Mouse (Mus musculus): ENCODE measurements at regions not wholly inside any gene's neighbourhood (a gene's known extent, or its start where the extent isn't known, plus 50 kb on each side); places are given as distances from the start of the nearest gene placed in this dataset.

DNA sequence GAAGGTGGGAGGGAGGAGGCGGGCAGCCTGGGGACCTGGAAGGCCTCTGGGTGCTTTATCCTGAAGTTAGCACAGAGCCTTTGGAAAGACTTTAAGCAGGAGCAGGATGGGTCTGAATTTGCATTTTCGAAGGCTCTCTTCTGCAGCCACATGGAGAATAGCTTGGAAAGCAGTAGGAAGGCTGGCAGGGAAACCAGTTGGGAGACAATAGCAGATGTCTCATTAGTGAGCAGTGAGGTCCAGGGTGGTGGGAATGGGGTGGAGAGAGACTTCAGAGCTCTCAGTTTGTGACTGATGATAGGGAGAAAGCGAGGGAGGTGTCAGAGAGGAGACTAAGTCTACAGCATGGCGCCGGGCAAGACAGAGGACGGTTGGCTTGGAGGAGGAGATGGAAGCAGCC lies 199.1 kb downstream of the Cbln1 start:
- no peak for DNase-seq (ENCODE audit: low spot score)

DNA sequence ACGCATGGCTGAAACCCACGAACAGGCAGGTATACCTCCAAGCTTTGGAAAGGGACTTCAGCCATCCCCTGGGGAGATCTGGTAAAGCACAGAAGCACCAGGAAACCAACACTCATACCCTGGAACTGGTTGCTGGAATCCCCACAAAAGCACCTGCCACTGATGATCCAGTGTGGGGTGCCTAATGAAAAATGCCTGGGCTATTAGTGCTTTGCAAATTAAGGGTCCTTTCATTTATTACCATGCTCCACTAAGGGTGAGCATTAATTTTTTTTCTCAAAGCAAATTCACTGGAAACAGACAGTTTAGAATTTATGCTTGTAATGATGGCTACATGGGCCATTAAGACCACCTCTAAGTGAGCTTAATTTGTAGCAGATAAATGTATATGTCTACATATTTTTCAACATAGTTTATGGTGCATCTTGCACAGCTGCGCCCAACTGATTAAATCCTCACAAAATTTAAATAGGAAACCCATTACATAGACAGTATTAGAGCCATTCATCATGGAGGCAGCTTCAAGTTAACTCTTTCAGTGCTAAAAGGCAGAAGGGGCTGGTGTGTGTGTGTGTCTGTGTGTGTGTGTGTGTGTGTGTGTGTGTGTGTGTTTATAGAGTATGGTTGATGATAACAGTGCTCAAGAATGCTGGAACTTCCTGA lies 201.8 kb downstream of the Cbln1 start:
- no peak for DNase-seq (ENCODE audit: low spot score)

DNA sequence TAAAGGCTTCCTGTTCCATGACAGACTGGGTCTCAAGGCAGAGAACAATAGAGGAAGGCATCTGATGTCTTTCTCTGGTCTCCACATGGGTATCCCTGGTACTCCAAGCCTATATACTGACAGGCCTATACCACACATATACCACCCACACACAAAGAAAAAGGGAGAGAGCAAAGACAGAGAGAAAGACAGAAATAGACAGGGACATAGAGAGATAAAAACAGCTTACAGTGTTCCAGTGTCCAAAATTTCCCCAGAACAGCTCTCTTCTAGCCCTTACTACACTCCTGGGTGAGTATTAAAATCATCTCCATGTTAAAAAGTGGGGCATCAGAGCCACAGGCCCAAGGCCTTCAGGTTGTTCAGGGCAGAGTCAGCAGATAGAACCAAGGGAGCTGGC lies 204.2 kb downstream of the Cbln1 start:
- no peak for DNase-seq (ENCODE audit: low spot score)

DNA sequence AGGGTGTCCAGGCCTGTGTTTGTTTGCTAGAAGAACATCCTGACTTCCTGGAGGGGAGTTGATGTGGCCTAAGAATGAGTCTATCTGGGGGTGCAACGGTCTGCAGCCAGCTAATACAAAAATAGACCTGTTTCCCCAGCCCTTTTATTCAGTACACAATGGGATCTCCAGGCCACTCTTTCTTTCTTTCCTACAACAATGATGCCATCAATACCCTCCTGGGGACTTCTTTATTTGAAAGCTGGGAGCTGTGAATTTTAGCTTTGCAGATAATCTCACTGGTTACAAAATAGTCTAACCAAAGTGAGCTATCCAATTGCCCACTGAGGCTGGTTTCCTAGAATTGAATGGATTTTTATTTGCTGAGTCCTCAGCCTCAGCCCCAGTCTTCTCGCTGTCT lies 207.4 kb downstream of the Cbln1 start:
- no peak for DNase-seq (ENCODE audit: low spot score)

DNA sequence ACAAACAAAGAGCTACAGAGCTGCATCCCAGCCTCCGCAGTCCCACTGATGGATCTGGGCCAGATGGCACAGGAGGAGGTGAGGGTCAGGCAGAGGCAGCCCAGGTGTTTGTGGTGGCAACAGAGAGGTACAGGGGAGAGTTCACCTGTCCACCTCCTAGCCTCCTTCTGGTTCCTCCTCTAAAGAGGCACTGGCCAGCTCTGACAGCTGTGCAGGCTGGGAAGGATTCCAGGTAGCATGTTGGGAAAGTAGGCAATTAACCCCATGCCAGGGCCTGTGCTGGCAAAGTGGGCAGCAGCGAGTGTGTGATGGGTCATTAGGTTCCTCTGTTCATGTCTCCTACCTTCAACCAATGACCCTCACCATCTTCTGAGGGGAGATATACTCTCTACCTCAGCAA lies 212.1 kb downstream of the Cbln1 start:
- DNase-seq (ENCODE audit: low spot score): no peak

DNA sequence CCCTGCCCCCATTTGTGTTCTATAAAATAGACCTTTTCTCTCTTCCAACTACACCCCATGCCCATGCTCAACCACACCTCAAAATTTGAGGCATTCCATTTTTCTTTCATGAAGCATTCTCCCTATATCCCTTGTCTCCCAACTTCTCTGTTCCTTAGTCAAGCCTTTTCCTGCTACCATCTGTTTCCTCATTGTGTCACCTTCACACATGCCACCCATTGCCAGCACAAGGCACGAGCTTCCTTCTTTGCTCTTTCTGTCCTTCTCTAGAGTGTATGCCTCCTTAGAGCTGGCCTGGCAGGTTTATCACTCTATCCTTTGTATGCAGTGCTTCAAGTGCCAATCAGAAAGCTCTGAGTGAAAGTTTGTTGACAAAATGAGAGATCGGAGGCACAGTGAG lies 229.7 kb downstream of the Cbln1 start:
- DNase-seq (ENCODE audit: low spot score): no peak

DNA sequence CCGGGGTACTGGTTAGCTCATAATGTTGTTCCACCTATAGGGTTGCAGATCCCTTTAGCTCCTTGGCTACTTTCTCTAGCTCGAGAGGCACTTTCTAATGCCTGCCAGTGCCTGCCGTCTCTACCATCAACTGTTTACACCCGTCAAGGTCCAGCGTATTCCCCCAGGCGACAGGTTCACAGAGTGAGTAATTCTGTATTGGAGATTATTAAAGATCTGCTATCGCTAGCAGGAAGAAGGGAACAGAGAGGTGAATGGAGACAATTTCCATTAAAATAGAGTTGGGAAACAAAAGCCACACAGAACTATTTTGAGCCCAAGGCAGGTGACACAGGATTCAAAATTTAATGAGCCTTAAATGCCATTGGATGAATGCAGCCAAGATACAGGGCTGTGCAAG lies 235.2 kb downstream of the Cbln1 start:
- no peak for DNase-seq (ENCODE audit: low spot score)

DNA sequence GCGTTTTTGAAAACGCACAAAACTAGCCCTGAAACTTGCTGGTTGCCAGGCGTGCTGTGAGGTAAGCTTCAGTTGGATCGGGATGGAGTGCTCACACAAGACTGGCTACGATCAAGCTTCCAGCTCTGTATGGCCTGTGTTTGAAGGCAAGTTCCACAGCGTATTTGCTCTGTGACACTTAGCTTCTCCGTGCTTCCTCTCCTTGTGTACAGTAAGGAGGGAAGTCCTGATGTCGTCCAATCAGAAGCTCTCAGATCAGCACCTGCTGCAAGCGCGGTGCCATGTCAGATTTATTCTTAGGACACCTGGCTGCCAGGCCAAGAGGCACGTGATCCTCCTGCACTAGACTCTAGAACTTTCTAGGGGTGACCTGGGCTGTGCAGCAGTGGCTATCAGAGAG lies 236.0 kb downstream of the Cbln1 start:
- no peak for DNase-seq (ENCODE audit: low spot score)

DNA sequence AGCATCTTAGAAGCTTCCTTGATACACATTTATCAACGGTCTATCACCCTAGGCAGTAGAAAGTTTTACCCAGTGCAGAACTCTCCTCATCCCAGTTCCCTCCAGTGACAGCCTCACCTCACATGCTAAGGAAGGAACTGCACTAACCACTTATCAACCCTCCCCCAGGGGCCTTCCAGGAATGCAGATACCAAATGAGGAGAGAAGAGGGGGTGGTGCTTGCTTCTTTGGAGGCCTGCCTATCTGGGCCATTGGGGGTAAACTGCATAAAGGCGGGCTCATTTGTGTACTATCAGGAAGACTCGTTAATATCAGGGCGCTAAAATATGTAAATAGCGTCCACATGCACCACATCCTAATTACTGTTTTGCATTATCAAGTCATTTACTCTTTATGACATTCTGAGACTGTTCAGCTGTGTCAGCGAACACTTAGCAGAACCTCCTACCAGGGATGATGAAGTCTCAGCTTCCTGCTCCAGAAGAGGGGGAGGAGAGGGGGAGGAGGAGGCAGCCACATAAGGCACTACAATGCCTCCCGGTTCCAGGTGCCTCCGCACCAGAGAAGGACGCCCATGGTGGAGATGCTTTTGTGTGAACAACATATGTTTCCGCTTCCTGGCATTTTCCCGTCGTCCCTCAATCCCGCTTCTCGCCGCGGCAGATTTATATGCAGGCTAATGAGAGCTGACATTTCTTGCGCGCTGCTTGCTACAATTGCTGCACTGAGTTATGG lies 236.9 kb downstream of the Cbln1 start:
- DNase-seq (ENCODE audit: low spot score): no peak

DNA sequence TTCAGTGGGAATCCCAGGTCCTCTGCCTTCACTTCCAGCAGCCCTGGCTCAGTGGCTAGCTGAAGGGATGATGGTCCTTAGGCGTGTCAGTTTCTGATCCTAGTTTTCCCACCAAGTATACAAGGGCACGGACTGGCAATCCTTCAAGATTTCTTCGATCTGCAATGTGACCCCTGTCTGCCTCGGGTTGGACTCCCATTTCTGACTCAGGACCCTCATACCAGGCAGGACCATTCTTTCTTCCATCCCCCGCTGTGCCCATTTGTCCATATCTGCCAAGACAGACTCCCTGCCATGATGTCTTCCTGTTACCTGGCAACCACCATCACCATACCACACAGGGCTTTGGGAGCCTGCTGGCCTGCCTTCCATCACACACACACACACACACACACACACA lies 238.1 kb downstream of the Cbln1 start:
- DNase-seq (ENCODE audit: low spot score): no peak

DNA sequence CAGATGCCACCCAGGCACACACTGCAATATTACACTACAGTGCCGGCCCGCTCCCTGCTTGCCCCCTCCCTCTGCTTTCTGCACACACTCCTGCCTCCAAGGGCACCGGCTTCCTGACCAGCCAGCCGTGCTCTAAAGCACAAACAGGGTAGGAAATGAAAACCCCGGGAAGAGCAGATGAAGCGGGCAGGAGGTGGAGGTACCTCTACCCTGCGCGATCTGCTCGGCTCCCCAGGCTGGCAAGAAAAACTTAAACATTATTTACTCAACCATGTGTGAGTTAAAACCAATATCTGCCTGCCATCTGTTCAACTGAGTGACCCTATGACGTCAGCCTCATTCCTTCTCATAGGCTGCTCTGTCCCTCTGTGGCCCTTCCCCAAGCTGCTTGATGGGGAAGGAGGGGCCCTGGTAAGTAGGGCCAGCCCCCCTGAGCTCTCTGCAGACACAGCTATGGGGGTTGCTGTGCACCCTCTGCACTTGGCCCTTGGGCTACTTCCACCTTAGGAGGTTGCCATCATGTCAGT lies 238.5 kb downstream of the Cbln1 start:
- DNase-seq (ENCODE audit: low spot score): no peak

DNA sequence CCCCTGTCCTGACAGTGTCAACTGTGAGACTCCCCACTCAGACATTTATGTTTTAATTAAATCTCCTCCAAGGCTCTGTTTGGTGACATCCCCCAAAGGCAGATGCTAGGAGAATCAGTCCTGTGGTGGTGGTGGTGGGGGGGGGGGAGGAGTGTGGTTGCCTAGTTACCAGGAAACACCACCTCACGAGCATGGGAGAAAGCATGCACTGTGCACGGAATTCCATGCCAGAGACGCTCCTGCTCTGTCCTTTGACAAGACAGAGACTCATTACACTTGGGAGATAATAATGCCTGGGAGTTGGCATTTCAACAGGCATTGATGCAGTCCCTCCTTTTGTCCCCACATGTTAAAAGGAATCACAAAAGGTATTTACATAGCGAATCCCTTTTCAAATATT lies 240.6 kb downstream of the Cbln1 start:
- no peak for DNase-seq (ENCODE audit: low spot score)

DNA sequence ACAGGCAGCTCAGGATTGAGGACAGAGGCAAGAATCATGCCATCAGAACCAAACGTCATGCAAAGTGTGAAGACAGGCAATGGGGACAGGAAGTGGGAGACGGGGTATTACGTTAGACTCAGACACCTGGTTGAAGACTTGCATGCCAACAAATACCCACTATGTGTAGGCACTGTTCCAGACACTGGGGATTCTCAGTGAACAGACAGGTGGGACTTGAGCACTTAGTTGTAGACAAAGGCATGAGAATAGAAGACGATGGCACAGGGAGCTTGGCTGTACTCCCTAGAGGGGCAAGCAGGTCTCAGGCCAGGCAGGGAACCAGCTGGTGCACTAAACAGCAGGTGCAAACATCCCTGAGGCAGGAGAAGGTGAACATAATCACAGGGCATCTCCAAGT lies 242.3 kb downstream of the Cbln1 start:
- peak; percentile 34 for DNase-seq (ENCODE audit: low spot score)

DNA sequence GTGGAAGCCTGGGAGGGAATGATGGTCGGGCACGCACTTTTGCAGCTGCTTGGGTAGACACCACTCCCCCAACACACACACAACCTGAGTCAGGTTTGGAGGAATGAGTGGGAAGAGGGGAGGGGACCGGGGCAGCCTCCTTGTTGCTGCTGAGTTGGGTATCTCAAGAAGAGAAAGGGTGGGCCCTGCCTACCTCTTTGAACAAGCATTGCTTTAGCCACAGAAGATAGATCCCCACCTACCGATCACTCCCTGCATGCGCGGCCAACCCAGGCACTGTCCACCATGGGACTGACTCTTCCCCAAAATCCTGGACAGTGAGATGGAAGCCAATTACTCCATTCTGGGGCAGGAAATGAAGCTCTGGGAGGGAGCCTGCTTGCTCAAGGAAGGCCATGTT lies 243.2 kb downstream of the Cbln1 start:
- no peak for DNase-seq (ENCODE audit: low spot score)

DNA sequence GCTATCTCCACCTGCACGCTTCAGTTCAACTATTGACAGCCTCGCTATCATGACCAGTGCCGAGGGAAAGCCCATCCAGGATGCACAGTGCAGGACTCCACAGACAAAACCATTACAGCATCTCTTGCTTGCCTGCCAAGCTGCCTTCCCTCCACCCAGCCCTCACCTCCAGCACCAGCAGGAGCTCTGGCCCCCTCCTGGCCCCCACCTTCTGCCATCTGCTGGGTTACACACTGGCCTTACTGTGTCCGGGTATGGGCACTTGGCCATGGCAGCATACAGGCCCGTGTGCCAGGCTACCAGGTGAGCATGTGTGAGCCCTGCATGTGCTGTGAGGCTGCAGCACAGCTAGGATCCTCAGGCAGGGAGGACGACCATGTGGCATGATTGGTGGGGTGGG lies 243.6 kb downstream of the Cbln1 start:
- DNase-seq (ENCODE audit: low spot score): no peak

DNA sequence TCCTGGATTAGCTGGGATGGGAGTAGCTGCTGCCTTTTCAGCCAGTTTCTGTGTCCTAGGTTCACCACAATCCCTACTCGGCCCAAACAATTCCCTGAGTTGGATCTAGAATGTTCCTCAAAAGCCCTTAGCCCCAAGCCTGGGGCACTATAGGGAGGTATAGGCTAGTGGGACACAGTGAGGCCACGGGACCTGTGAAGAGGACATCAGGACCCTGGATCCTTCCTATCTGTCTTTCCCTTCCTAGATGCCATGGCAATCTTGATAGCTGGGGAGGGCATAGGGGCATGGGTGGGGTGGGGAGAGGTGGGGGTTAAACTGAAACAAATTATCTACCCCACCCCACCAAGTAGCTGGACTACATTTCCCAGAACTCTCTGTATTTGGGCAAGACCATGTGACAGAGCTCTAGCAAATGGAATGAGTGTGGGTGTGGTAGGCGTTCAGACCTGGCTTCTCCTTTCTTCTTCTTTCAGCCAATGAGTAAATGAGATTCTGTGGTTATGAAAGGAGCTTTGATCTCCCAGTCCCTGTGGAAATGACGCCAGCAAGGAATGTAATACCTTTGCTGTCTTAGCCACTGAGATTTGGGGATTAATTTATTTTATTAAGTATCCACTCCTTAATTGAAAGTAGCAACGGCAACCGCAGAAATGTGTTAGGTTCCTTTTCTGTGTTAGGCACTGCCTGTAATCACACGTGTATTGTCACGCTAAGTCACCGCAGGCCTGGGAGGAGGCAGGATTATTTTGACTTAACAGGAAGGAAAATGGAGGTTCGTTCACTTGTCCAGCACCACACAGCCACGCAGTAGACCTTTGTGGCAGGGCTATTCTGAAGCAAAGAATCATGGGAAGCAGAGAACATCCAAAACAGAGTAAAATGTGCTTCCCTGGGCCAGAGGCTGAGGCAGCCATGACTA lies 246.6 kb downstream of the Cbln1 start:
- no peak for DNase-seq (ENCODE audit: low spot score)

DNA sequence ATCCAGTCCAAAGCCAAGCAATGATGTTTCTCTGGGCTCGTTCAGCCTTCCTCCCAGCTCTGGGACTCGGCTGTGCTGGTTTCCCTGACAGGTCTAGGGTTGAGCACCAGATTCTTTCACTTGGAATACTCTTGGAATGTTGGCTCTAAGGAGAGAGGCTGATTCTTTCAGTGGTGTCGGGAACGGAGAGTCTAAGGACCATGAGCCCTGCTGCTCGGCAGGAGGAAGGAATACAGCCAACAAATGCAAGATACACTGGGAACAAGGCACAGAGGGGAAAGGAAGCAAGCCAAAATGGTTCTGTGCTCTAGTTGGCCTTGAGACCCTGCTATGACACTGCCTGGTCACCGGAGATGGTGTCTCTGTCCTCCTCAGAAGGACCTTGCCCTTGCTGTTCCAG lies 251.8 kb downstream of the Cbln1 start:
- no peak for DNase-seq (ENCODE audit: low spot score)

DNA sequence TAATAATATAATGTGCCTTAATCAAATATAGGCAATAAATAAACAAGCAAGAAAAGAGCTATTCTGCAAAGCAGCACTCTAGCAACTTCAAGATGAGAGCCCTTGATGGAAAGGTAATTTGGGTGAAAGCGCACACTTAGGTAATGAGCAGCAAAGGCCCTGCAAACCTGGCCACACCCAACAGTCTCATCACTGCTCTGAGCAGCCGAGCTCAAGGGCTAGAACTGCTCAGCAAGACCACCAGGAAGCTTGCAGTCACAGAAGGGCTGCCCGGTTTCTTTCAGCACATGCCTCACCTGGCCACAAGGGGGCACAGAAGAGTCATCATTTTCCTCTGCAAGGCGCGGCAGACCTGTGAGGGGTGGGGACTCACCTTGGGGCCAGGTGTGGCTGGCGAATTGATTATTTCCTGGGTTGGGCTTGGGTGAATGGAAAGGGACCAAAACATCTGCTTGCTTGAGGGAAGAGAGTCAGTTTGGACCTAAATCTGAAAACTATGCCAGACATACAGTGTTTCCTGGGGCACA lies 253.4 kb downstream of the Cbln1 start:
- peak; percentile 28 for DNase-seq (ENCODE audit: low spot score)

DNA sequence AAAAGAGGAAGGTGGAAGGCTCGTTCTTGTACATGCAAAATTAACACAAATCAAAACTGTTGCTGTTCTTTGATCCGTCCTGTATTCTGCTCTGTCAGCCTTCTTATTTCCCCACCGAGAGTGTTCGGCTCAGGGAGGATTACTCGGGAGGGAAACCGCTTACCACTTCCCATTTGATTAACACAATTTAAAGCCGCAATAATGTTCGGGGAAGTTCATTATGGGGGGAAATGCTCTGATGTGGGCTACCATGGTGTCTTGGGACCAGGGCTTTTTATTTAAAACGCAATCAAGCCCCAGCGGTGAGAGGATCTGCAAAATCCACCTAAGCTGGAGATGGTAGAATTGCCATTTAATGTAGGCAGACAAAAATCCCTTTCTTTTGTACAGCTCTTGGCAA lies 257.4 kb downstream of the Cbln1 start:
- no peak for DNase-seq (ENCODE audit: low spot score)

DNA sequence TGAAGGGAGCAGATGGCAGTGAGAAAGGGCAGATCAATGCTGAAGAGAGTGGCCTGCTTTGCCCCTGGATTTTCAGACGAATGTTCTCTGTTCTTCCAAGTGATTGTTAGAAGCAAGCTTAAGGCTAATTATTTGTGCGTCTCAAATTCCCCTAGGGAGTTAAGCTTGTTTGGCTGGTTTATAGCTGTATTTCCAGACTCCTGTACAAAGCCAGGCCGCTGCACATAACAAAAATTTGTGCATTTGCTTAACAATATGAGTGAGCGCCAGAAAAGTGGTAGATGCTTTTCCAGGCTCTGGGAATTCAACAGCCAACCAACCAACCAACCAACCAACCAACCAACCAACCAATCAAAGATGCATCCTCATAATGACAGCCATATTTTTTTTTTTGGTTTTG lies 261.9 kb downstream of the Cbln1 start:
- DNase-seq (ENCODE audit: low spot score): no peak

DNA sequence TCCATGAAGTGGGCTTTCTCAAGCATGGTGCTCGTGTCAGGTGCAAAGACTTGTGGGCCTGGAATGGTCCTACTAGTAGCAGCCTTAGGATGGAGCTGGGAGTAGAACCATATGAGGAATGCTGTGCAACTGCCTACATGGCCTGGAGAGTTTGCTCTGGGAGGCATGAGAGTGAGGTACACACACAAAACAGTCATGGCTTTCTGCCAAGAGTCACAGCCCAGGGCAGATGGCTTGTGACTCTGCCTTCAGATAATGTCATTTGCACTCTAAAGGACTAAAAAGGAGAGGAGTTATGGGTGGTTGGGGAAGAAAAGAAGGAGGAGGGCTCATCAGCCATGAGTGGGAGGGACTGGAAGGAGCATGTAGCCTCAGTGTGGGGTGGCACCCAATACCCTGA lies 263.1 kb downstream of the Cbln1 start:
- DNase-seq (ENCODE audit: low spot score): no peak

DNA sequence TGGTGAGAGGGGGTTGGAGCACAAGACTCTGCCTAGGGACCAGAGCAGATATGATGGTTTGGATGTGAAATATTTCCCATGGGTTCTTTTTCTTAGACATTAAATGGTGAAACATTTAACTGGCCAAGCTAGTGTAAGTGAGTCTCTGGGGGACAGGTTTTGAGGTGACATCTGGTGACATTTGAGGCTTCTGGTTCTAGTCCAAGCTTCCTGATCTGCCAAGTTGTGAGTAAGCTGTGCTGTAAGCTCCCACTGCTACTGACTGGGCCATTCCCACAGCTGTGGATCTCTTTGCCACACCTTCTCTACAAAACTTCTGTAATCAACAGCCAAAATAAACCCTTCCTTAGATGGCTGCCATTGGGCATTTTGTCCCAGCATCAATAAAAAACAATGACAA lies 264.4 kb downstream of the Cbln1 start:
- DNase-seq (ENCODE audit: low spot score): no peak
